Mouse (Mus musculus): ENCODE measurements at regions not wholly inside any gene's neighbourhood (a gene's known extent, or its start where the extent isn't known, plus 50 kb on each side); places are given as distances from the start of the nearest gene placed in this dataset.

GRCm38 (mm10) chr9:47129101-47129500 is 130.6 kb downstream of the Gm4791 start:
- DNase-seq (ENCODE audit: extremely low spot score, low read depth, low spot score), result no peak

GRCm38 (mm10) chr9:47133454-47133853 is 134.9 kb downstream of the Gm4791 start:
- DNase-seq (ENCODE audit: extremely low spot score, low read depth, low spot score), result no peak

- no peak for DNase-seq (ENCODE audit: extremely low spot score, low read depth, low spot score)
Observed at GRCm38 (mm10) chr9:47133873-47134272, 135.3 kb downstream of the Gm4791 start.

GRCm38 (mm10) chr9:47134479-47134878 is 135.9 kb downstream of the Gm4791 start:
- DNase-seq (ENCODE audit: extremely low spot score, low read depth, low spot score), result no peak

GRCm38 (mm10) chr9:47136641-47137040 is 138.1 kb downstream of the Gm4791 start:
- no peak for DNase-seq (ENCODE audit: extremely low spot score, low read depth, low spot score)

GRCm38 (mm10) chr9:47153471-47153870 is 154.9 kb downstream of the Gm4791 start:
- DNase-seq (ENCODE audit: extremely low spot score, low read depth, low spot score), result no peak

- no peak for DNase-seq (ENCODE audit: extremely low spot score, low read depth, low spot score)
Observed at GRCm38 (mm10) chr9:47165480-47166131, 167.1 kb downstream of the Gm4791 start.

GRCm38 (mm10) chr9:47167681-47168240 is 169.2 kb downstream of the Gm4791 start:
- DNase-seq (ENCODE audit: extremely low spot score, low read depth, low spot score), result peak; percentile 8

- DNase-seq (ENCODE audit: extremely low spot score, low read depth, low spot score), result no peak
Observed at GRCm38 (mm10) chr9:47176044-47176443, 177.5 kb downstream of the Gm4791 start.

- DNase-seq (ENCODE audit: extremely low spot score, low read depth, low spot score), result no peak
Observed at GRCm38 (mm10) chr9:47218101-47218500, 219.6 kb downstream of the Gm4791 start.

GRCm38 (mm10) chr9:47223536-47223935 is 225.0 kb downstream of the Gm4791 start:
- no peak for DNase-seq (ENCODE audit: extremely low spot score, low read depth, low spot score)

GRCm38 (mm10) chr9:47224249-47224648 is 225.7 kb downstream of the Gm4791 start:
- DNase-seq (ENCODE audit: extremely low spot score, low read depth, low spot score), result no peak

GRCm38 (mm10) chr9:47226476-47227271 is 228.1 kb downstream of the Gm4791 start:
- DNase-seq (ENCODE audit: extremely low spot score, low read depth, low spot score), result no peak

GRCm38 (mm10) chr9:47227298-47227697 is 228.8 kb downstream of the Gm4791 start:
- DNase-seq (ENCODE audit: extremely low spot score, low read depth, low spot score), result no peak

GRCm38 (mm10) chr9:47228736-47229135 is 230.2 kb downstream of the Gm4791 start:
- DNase-seq (ENCODE audit: extremely low spot score, low read depth, low spot score), result no peak

GRCm38 (mm10) chr9:47229296-47229695 is 230.8 kb downstream of the Gm4791 start:
- DNase-seq (ENCODE audit: extremely low spot score, low read depth, low spot score), result no peak

- no peak for DNase-seq (ENCODE audit: extremely low spot score, low read depth, low spot score)
Observed at GRCm38 (mm10) chr9:47240950-47241349, 242.4 kb downstream of the Gm4791 start.

GRCm38 (mm10) chr9:47242051-47242450 is 243.5 kb downstream of the Gm4791 start:
- DNase-seq (ENCODE audit: extremely low spot score, low read depth, low spot score), result no peak

- DNase-seq (ENCODE audit: extremely low spot score, low read depth, low spot score), result no peak
Observed at GRCm38 (mm10) chr9:47242526-47242925, 244.0 kb downstream of the Gm4791 start.

- DNase-seq (ENCODE audit: extremely low spot score, low read depth, low spot score), result no peak
Observed at GRCm38 (mm10) chr9:47249029-47249428, 250.5 kb downstream of the Gm4791 start.

GRCm38 (mm10) chr9:47251160-47251559 is 252.6 kb downstream of the Gm4791 start:
- no peak for DNase-seq (ENCODE audit: extremely low spot score, low read depth, low spot score)

Data from hindlimb bud, embryonic 11.5 days (tissue).